Mouse (Mus musculus) left cerebral cortex, postnatal 14 days (tissue): ENCODE measurements around the gene Pdia5. TPM values are rescaled to one million over a fixed set of nuclear protein-coding genes. Genes with fewer than 3 reads are reported as not detected.

Experiments
- DNase-seq, 2 experiments: peaks; one replicate each; pipeline ENCODE4 v3.0.0; 2021 to 2022; ENCODE audit warnings: low spot score in 2 of 2, mixed read lengths in 1 of 2
- intact Hi-C: fragments of 180-260 bp; cut with DNase I; formaldehyde crosslinking; loops from one replicate; pipeline ENCODE4 v1.15.1; 2025
- total RNA-seq, 2 experiments: library from RNA; stranded (reverse); gene quantifications; 2 replicates each; pipeline ENCODE4 v1.2.3; 2021

Pdia5 gene
- total RNA-seq, 2 experiments from 2014 or later: 3.8 to 4.3 TPM

GRCm38 (mm10) chr16:35457488-35457887 is 33.2 kb downstream of the Pdia5 start:
- intact Hi-C loops: no loop called here
- DNase-seq: no peak

- no peak for DNase-seq
- intact Hi-C loops: no loop called here
Measured at GRCm38 (mm10) chr16:35457011-35457419, 33.7 kb downstream of the Pdia5 start.

GRCm38 (mm10) chr16:35456305-35456704 is 34.4 kb downstream of the Pdia5 start:
- intact Hi-C loops: no loop called here
- DNase-seq: no peak

GRCm38 (mm10) chr16:35455822-35456221 is 34.9 kb downstream of the Pdia5 start:
- intact Hi-C loops: no loop called here
- no peak for DNase-seq

GRCm38 (mm10) chr16:35450018-35450630 is 40.5 kb downstream of the Pdia5 start:
- intact Hi-C loops: no loop called here
- DNase-seq: no peak

- no peak for DNase-seq
- intact Hi-C loops: no loop called here
Measured at GRCm38 (mm10) chr16:35442026-35442415, 48.7 kb downstream of the Pdia5 start.

GRCm38 (mm10) chr16:35441346-35442025 is 49.2 kb downstream of the Pdia5 start:
- peak; percentile 74 to 80 for DNase-seq
- intact Hi-C loops: no loop called here

- intact Hi-C loops: no loop called here
- no peak for DNase-seq
Measured at GRCm38 (mm10) chr16:35439046-35439445, 51.6 kb downstream of the Pdia5 start.

GRCm38 (mm10) chr16:35431608-35432007 is 59.1 kb downstream of the Pdia5 start:
- intact Hi-C loops: no loop called here
- no peak for DNase-seq

GRCm38 (mm10) chr16:35424926-35425325 is 65.7 kb downstream of the Pdia5 start:
- no peak for DNase-seq
- intact Hi-C loops: loop anchor here (10.0 kb wide), 3 partner anchors 70 to 200 kb away; partner anchors contain the start of gene Pdia5

- DNase-seq: no peak
- intact Hi-C loops: loop anchor here (10.0 kb wide), 3 partner anchors 71 to 201 kb away; partner anchors contain the start of gene Pdia5
Measured at GRCm38 (mm10) chr16:35423250-35424139, 67.2 kb downstream of the Pdia5 start.

- intact Hi-C loops: loop anchor here (10.0 kb wide), 3 partner anchors 72 to 202 kb away; partner anchors contain the start of gene Pdia5
- DNase-seq: no peak
Measured at GRCm38 (mm10) chr16:35422705-35423104, 68.0 kb downstream of the Pdia5 start.

GRCm38 (mm10) chr16:35422141-35422540 is 68.5 kb downstream of the Pdia5 start:
- DNase-seq: peak in 1 of 2 experiments; percentile 37
- intact Hi-C loops: loop anchor here (10.0 kb wide), 3 partner anchors 73 to 203 kb away; partner anchors contain the start of gene Pdia5

GRCm38 (mm10) chr16:35414616-35415015 is 76.1 kb downstream of the Pdia5 start:
- intact Hi-C loops: no loop called here
- no peak for DNase-seq

GRCm38 (mm10) chr16:35406706-35407105 is 84.0 kb downstream of the Pdia5 start:
- intact Hi-C loops: no loop called here
- DNase-seq: no peak

- no peak for DNase-seq
- intact Hi-C loops: no loop called here
Measured at GRCm38 (mm10) chr16:35406166-35406565, 84.5 kb downstream of the Pdia5 start.

- intact Hi-C loops: no loop called here
- DNase-seq: no peak
Measured at GRCm38 (mm10) chr16:35405348-35406080, 85.2 kb downstream of the Pdia5 start.

- DNase-seq: no peak
- intact Hi-C loops: no loop called here
Measured at GRCm38 (mm10) chr16:35404864-35405263, 85.8 kb downstream of the Pdia5 start.

- intact Hi-C loops: no loop called here
- DNase-seq: no peak
Measured at GRCm38 (mm10) chr16:35403891-35404290, 86.8 kb downstream of the Pdia5 start.
